Mouse (Mus musculus) cerebellum, adult 9-11 months (tissue): ENCODE data around the gene Nexn.

Experiments
- DNase-seq: peaks from one replicate; pipeline ENCODE4 v3.0.0; 2022

The Nexn gene

DNA sequence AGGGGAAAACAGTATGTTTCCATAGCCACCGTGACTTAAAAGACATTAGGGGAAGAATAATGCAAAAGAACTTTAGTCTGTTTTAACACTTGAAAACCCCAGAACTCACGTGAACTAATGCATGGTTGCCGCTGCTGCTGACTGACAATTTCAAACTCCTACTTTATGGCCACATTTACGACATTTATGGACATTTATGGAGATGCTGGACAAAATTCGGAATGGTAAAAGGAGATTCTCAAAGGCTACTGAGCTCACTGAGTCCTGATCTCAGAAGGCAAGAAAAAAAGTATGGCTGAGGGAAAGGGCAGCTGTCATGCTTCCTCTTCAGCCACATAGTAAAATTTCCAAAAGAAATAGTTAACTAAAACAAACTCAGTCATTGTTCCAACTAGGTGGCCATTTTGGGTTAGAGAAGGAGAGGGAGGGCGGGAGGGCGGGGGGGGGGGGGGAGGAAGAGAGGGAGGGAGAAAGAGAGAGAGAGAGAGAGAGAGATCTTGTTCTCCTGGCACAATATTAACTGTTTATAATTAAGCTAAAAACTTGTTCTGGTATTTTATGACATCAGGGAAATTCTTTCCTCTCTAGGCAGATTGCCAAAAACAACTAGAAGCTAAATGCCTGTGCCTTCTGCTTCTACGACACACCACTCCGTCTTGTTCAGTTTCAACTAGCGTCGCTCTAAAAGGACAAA, 73.8 kb downstream of the Nexn start:
- DNase-seq = no peak

DNA sequence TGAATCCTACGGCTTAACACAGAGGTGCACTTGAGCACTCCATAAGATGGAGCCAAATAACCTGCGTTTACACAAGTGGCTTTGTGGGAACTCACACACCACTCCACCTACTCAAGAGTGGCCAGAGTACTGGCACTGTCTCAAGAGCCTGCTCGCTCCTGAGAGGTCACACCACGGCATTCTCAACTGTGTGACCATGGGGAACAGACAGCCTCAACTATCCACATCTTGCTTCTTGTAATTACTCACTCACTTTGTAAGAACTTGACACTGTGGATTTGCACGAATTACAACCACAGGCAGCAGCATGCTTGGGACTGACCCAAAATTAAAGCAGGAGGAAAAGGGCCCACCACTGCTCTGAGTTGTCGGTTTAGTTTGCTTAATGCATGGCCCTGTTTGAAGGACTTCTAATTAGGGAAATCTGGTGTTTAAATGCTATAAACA, 74.3 kb downstream of the Nexn start:
- DNase-seq = no peak

DNA sequence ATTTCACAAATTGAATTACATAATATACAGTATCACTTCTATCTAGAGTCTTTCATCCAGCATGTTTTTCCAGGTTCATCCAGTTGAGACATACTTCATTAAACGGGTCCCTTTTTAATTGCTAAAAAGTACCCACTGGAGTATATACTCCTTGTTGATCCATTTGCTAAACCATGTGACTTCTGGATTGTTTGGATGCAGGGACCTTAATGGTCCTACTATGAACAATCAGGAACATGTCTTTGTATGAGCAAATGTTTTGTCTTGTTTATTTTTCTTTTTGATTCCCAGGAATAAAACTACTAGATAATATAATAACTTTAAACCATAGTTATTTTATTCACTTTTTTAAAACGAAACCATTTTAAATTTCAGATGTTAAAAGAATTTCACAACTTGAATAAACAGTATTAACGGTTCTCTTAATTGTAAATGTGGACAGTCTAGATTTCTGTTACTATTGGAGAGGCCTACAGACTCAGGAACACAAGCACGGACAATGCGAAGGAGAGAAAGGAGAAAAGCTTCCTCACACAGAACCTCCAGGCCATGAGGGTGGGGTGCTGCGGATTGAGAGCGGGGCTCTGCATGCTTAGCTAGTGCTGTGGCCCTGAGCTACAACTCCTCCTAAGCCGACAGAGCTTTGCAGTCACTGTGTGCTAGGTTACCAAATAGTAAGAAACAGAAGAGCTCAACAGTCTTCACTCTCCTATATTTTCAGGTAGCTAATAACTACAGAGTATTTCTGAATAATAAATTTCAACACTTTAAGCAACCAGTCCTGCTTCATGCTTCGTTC, 75.3 kb downstream of the Nexn start:
- no peak for DNase-seq

DNA sequence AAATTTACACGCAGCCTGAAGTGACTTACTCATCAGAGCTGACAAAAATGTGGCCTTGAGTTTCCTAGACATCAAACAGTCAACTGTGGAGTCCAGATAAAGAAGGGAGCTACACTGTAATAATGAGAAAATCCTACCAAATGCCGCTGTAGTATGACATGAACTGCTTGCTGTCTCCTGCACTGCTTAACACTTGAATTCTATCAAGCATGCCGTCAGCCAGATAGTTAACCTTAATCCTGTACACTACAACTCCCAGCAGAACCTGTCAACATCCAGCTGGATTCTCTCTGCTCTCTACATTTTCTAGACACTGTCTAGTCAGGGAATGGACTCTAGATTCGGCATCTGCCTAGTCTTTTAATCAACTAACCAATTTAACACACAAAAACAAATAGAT, 76.8 kb downstream of the Nexn start:
- DNase-seq = no peak
